In genomic region chr11:113798011-113798410, GRCm38 (mm10) we compare ENCODE assay signal across 9 mouse cellular contexts. TPM values are rescaled to one million over a fixed set of nuclear protein-coding genes. Genes with fewer than 3 reads are reported as not detected.
DNase-seq lines count a peak whose midpoint lies in the region; ATAC-seq lines count a peak whose summit lies in the region.
"Had no signal": no experiment of that assay in that cellular context is flagged by ENCODE, and none has a peak within 500 bp of the region (broad histone marks: within the 10 kb centered on the region; RNA-seq: fewer than 3 reads in every experiment).

No protein-coding gene starts in this region.

- H3K36me3 ChIP-seq in hindbrain, embryonic 13.5 days = peaks cover 22% of the 10 kb centered on the region
- no peaks in the 10 kb centered on the region for H3K36me3 ChIP-seq in hindbrain, embryonic 11.5 days (ENCODE audit: control insufficient read depth, insufficient read depth, low read length)
- H3K36me3 ChIP-seq in forebrain, embryonic 14.5 days (ENCODE audit: control insufficient read depth, insufficient read depth, low read length) = no peaks in the 10 kb centered on the region
- no peaks in the 10 kb centered on the region for H3K36me3 ChIP-seq in limb, embryonic 12.5 days
- H3K36me3 ChIP-seq: heart, embryonic 15.5 days had no signal

- H3K27ac ChIP-seq in hindbrain, embryonic 13.5 days = 0 out of 2 replicates have a peak overlapping the region, but pooled peaks have one; percentile 40
- H3K27ac ChIP-seq in hindbrain, embryonic 11.5 days (ENCODE audit: low read depth, low read length) = no peak overlapping the region
- peak overlapping the region; percentile 61; the same call in 1 of the 2 replicates for H3K27ac ChIP-seq in forebrain, embryonic 14.5 days (ENCODE audit: low read depth, low read length)
- peak overlapping the region; percentile 3; the same call in 1 of the 2 replicates for H3K27ac ChIP-seq in limb, embryonic 12.5 days
- H3K27ac ChIP-seq: heart, embryonic 15.5 days had no signal

- no peak overlapping the region for H3K9ac ChIP-seq in hindbrain, embryonic 13.5 days
- no peak overlapping the region for H3K9ac ChIP-seq in hindbrain, embryonic 11.5 days (ENCODE audit: low read depth, low read length)
- no peak overlapping the region for H3K9ac ChIP-seq in forebrain, embryonic 14.5 days (ENCODE audit: low read length)
- H3K9ac ChIP-seq in limb, embryonic 12.5 days (replicated peaks) = no peak overlapping the region
- H3K9ac ChIP-seq: heart, embryonic 15.5 days had no signal

- H3K27me3 ChIP-seq in hindbrain, embryonic 13.5 days = 0 out of 2 replicates have a peak, but pooled peaks cover 3% of the 10 kb centered on the region
- H3K27me3 ChIP-seq in hindbrain, embryonic 11.5 days (ENCODE audit: control insufficient read depth, insufficient read depth, low read length) = no peaks in the 10 kb centered on the region
- H3K27me3 ChIP-seq in forebrain, embryonic 14.5 days (replicated peaks; ENCODE audit: control insufficient read depth, insufficient read depth, low read length) = no peaks in the 10 kb centered on the region
- no peaks in the 10 kb centered on the region for H3K27me3 ChIP-seq in limb, embryonic 12.5 days

- peaks cover 42% of the 10 kb centered on the region for H3K4me1 ChIP-seq in hindbrain, embryonic 13.5 days (replicated peaks)
- peaks cover 9% of the 10 kb centered on the region for H3K4me1 ChIP-seq in hindbrain, embryonic 11.5 days (replicated peaks; ENCODE audit: control insufficient read depth, insufficient read depth, low read length)
- H3K4me1 ChIP-seq in forebrain, embryonic 14.5 days (ENCODE audit: control insufficient read depth, insufficient read depth, low read length) = peaks cover 18% of the 10 kb centered on the region
- H3K4me1 ChIP-seq in limb, embryonic 12.5 days (replicated peaks) = peaks cover 28% of the 10 kb centered on the region

- no peak for DNase-seq in hindbrain, embryonic 11.5 days (ENCODE audit: low spot score)
- peak; percentile 93 for DNase-seq in cerebellum, adult 11 months
- no peak for DNase-seq in forebrain, embryonic 14.5 days (ENCODE audit: low spot score)
- no peak for DNase-seq in ovary, postnatal 14 days (ENCODE audit: low spot score)
- no peak for DNase-seq in spleen, postnatal 36 days (ENCODE audit: low spot score in 2 of 2)
- no peak for DNase-seq in spleen, adult 18-20 months

- H3K9me3 ChIP-seq in hindbrain, embryonic 13.5 days = no peaks in the 10 kb centered on the region
- H3K9me3 ChIP-seq in hindbrain, embryonic 11.5 days (ENCODE audit: control insufficient read depth, low read length) = no peaks in the 10 kb centered on the region
- H3K9me3 ChIP-seq in forebrain, embryonic 14.5 days (replicated peaks; ENCODE audit: control insufficient read depth, low read length) = no peaks in the 10 kb centered on the region
- H3K9me3 ChIP-seq in limb, embryonic 12.5 days = no peaks in the 10 kb centered on the region
- H3K9me3 ChIP-seq: heart, embryonic 15.5 days had no signal

- H3K4me3 ChIP-seq in hindbrain, embryonic 13.5 days = no peak overlapping the region
- H3K4me3 ChIP-seq in hindbrain, embryonic 11.5 days (ENCODE audit: low read depth, low read length) = no peak overlapping the region
- H3K4me3 ChIP-seq in forebrain, embryonic 14.5 days (ENCODE audit: low read depth, low read length) = no peak overlapping the region
- no peak overlapping the region for H3K4me3 ChIP-seq in limb, embryonic 12.5 days (replicated peaks)
- H3K4me3 ChIP-seq: heart, embryonic 15.5 days had no signal

- H3K4me2 ChIP-seq in hindbrain, embryonic 13.5 days = no peak overlapping the region
- no peak overlapping the region for H3K4me2 ChIP-seq in hindbrain, embryonic 11.5 days (replicated peaks; ENCODE audit: low read depth, low read length)
- no peak overlapping the region for H3K4me2 ChIP-seq in forebrain, embryonic 14.5 days (ENCODE audit: low read length)
- no peak overlapping the region for H3K4me2 ChIP-seq in limb, embryonic 12.5 days
- H3K4me2 ChIP-seq: heart, embryonic 15.5 days had no signal

- no peak for ATAC-seq in hindbrain, embryonic 13.5 days (ENCODE audit: low FRiP score)
- no peak for ATAC-seq in hindbrain, embryonic 11.5 days (ENCODE audit: low FRiP score)
- ATAC-seq in forebrain, embryonic 14.5 days = peak; percentile 58
- ATAC-seq in limb, embryonic 12.5 days (ENCODE audit: insufficient number of reproducible peaks, insufficient read depth, low FRiP score, low TSS enrichment, low read depth) = no peak

- WGBS in hindbrain, embryonic 13.5 days = 51% methylated on average over 6 of the region's 6 CpGs
- WGBS in hindbrain, embryonic 11.5 days = 63% methylated on average over 6 of the region's 6 CpGs
- WGBS in forebrain, embryonic 14.5 days = 47% methylated on average over 6 of the region's 6 CpGs
- 80% methylated on average over 6 of the region's 6 CpGs for WGBS in limb, embryonic 12.5 days

RNA-seq across cellular contexts. Expression of gene Cdc42ep4, which starts 46.3 kb away (rescaled TPM):
- 73.0 and 73.7 TPM in 2 replicates for polyA plus RNA-seq in hindbrain, embryonic 13.5 days (2015; fragmentation: Nextera tagmentation; extraction: Ambion mirVana)
- polyA plus RNA-seq in hindbrain, embryonic 11.5 days (2014; fragmentation: Nextera tagmentation; extraction: Ambion mirVana) = 64.5 and 68.6 TPM in 2 replicates
- polyA plus RNA-seq in forebrain, embryonic 14.5 days (2014; fragmentation: Nextera tagmentation; extraction: Ambion mirVana) = 52.4 and 61.5 TPM in 2 replicates
- 119 and 120 TPM in 2 replicates for polyA plus RNA-seq in limb, embryonic 12.5 days (2016; fragmentation: Nextera tagmentation; extraction: Ambion mirVana)
